Mouse (Mus musculus): ENCODE data around the gene Bard1.
A peak's percentile ranks its signal among the peaks of the same experiment; 100 is the strongest.

Bard1 gene

DNA sequence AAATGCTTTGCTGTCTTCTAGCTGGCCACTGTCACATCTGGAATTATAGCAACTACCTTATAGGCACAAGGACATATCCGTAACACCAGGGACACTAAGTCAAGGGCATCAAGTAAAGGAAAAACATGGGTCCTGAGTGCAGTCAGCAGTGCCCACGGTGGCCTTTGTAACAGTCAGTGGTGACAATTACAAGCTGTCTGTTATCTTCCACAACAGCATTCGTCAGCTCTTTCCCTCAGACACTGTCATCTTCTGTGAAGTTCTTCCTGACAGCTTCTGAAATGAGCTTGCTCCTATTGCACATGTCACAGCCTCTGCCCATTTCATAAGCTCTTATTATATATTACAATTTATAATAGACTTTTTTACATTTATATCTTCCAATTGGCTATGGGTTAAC lies 50.7 kb downstream of the Bard1 start:
- DNase-seq: no peak

DNA sequence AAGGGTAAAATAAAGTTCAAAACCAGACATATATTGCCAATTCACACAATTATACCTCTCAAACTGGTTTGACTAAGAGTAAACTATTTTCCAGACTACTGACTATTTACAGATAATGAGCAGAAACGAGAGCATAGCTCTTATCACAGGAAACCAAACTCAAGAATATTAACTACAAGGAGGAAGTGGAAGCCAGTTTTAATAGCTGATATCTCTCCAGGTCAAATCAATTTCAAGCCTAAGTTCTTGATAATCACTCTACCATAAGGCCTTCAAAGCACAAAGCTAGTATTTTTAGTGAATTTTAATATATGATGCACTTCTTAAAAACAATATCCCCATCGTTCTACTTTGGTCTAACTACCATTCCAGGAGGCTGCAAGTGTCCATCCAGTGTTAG lies 57.8 kb downstream of the Bard1 start:
- DNase-seq: no peak

DNA sequence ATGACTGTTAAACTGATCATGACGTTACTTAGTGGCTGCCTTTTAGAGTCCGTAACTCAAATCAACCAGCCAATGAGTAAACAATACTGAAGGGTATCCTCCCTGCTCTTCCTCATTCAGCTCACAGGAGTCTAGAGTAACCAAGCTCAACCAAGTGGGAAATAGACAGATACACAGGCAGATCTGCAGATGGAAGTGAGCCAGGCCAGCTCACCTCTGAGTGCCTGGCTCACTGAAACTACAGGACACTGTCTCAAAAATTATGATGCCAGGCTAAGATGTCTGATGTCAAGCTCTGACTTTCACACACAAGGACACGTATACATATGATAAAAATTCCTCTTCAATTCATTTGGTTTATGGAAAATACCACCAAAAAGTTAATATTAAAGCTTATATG lies 59.0 kb downstream of the Bard1 start:
- no peak for DNase-seq

DNA sequence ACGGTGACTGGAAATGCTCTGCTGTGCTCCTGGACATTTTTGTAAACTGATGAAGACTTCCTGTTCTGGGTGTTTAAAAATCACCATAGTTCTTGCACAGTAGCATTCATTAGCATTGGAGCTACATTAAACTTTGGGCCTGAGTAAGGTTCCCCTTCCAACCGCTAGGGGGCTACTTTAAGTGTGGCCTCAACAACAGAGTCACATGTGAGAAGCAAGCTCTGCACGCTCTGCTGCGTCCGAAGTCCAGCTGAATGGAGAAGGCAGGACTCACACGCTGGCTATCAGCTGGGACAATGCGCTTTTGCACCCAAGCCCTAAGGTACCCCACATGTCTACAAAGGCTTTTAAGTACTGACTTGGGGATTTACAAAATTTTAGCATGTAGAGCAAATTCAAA lies 65.9 kb downstream of the Bard1 start:
- DNase-seq: peak in 1 of 2 experiments; percentile 6

DNA sequence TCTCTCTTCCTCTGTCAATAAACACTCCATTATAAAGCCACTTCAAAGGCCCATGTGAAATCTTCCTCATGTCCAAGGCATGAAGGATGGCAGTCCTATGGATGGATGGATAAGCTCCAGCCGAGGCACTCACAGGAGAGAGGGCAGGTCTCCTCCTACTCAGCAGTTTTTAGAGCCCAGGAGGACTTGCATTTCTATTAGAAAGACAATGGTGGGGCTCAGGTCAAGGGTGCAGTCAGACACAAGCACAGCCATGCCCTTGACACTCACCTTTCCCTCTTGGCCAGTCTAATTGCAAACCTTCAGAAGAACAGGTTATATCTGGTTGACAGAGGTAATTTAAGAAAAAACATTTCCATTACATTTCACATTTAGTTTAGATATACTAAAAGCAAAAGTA lies 67.4 kb downstream of the Bard1 start:
- no peak for DNase-seq

DNA sequence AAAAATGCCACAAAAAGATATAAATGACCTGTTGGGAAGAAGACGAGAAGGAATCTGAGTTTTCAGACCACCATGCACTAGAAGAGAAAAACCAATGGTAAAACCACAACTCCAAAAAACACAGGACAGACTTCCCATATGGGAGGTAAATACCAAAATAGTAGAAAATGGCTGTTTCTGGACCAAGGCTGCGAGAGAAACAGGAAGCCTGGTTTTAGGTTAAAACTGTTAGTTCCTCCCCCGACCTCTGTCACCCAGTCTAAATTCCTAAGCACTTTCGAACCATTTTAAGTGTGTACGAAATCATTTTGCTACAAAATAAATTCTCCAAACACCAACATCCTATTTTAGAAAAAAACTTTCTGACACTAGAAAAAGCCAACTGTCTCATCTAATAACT lies 80.2 kb downstream of the Bard1 start:
- no peak for DNase-seq

DNA sequence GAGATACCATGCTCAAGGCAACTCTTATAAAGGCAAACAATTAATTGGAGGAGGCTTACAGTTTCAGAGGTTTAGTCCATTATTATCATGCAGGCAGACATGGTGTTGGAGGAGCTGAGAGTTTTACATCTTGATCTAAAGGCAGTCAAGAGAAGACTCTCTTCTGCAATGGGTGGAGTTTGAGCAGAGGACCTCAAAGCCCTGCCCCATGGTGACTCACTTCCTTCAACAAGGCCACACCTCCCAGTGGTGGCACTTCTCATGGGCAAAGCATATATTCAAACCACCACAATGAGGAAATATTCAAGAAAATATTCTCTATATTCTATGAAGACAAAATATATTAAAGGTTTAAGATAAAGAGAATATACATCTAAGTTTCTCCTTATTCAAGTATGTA lies 88.6 kb downstream of the Bard1 start:
- no peak for DNase-seq

DNA sequence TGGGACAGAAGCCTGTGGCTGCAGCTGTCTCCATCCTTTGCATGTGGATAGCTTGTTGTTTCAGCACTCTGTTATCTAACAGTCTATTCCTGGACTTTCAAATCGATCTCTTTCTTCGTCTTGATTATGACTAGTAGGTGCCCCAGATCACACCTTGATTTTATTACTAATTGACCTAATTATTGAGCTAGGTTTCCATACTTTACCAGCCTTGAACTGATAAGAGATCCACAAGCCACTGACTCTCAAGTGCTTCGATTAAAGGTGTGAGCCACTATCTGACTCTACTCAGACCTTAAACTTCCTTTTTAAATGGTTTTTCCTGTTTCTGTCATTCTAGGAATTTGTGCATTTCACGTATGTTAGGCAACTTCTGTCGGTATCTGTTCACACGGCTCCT lies 96.9 kb downstream of the Bard1 start:
- no peak for DNase-seq

DNA sequence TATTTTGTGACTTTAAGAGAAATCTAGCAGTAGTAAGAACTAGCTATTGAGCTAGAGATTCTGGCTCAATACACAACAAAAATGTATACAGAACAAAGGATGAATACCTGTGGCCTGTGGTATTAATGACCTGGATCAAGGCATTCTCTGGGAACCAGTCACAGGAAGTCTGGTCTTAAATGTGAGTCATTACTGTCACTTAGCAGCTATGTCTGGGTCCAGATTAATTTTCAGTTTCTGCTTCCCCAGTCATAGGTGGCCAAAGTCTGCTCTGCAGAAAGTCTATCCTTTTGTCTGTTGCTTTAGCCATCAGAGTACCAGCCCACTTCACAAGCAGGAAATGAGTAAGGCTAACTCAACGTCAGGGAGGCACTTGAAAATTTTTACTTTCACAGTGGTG lies 98.8 kb downstream of the Bard1 start:
- DNase-seq: no peak

DNA sequence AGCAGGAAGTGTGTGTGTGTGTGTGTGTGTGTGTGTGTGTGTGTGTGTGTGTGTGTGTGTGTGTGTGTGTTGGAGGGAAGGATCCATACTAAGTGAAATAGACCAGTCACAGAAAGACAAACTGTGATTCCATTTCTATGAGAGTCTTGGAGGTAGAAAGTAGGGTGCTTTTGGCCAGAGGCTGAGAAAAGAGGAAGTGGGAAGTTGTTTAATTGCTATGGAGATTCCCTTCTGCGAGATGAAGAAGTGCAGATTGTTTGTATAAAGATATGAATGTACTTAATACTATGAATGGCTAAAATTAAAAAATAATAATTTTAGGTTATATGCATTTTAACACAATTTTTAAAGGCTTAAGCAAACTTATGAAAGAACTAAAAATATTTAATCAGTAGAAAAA lies 99.2 kb downstream of the Bard1 start:
- DNase-seq: no peak

DNA sequence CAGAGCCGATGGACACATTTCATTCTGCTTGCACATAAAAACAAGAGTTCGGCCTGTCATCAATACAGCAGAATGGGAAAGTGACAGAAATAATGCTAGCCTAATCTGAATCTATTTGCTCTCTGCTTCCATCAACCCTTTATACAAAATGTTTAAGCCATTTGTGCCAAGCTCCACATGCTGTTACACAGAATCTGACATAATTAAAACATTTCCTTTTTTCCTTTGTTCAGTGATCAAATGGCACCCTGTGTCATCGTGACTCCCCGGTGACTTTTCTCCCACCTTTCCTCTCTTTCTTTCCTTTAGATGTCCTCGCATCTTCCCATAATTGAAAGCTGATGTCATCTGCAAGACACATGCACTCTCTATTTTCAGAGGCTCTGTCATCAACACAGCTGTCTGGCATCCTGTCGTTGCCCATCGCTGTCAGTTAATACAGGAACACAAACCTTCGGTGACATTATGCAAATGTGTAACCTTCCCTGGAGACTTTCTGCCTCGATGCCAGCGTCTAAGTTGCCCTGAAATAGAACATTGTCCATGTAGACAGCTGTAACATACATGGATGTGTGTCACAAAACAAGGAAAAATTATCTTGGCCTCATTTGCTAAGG lies 105.5 kb downstream of the Bard1 start:
- DNase-seq: no peak

DNA sequence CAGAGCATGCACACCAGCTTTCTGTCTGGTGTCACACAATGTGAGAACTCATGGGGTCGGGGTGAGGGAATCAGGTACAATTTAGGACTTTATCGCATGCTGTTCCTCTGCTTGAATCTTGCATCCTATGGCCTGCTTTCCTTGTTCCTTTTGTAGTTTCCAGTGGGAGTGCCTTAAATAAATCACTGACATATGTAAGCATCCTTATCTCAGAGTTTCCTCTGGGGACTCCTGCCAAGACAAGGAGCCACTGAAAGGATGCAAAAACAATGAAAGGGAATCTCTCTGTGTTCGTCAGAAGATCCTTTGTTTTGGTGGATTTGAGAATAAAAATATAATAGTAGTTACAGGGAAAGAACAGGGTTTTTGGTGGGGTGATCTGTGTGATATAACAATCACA lies 106.2 kb downstream of the Bard1 start:
- no peak for DNase-seq
